ENCODE assay signal across 8 mouse cellular contexts in the genomic region with DNA sequence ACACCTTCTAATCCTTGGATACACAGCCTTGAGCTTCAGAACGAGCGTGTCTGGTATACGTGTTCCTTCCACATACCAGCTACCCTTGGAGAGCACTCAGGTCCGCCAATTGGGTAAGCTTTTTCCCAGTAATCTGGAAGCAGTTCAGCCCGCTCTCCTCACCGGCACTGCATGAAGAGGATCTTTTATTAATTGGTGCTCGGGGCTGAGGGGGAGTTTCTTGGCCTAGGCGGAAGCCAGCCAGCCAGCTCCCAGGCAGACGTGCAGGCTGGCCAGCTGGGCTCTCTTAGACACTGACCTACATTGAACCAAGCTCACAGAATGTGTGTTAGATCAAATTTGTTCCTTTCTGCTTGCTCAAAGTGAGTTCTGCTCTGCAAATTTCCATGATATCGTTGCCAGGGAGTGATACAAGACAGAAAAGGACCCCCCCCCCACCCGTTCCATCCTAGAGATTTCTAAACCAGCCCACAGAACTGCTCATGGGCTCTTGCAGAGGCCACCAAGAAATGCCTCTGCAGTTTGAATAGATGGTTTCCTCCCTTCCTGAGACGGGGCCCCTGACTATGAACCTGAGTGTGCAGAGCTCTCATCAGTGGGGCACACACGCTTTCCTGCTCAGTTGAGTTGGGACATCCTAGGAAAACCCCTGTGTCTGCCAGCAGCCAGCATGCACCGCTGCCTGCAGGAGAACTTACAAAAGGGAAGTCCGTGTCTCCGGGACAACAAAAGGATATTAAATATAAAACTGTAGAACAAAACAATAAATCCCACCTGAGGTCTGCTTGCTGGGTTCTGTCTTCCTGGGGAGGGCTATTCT.
A peak's percentile ranks its signal among the peaks of the same experiment; 100 is the strongest.
DNase-seq lines count a peak whose midpoint lies in the region; ATAC-seq and TF ChIP-seq lines count a peak whose summit lies in the region.

No protein-coding gene starts in this region.

- H3K4me1 ChIP-seq in intestine, postnatal 0 days (replicated peaks; ENCODE audit: control insufficient read depth, insufficient read depth, low read length) = peaks cover 5% of the 10 kb centered on the region; the same call in 1 of the 2 replicates
- peaks cover 29% of the 10 kb centered on the region for H3K4me1 ChIP-seq in midbrain, embryonic 10.5 days
- 0 out of 2 replicates have a peak, but pooled peaks cover 10% of the 10 kb centered on the region for H3K4me1 ChIP-seq in stomach, embryonic 15.5 days

- no peak for TF ChIP-seq CTCF in intestine, postnatal 0 days (IDR thresholded peaks at IDR 0.05; ENCODE audit: low read depth)

- no peak overlapping the region for H3K4me3 ChIP-seq in intestine, postnatal 0 days (ENCODE audit: low read depth, low read length)
- H3K4me3 ChIP-seq in midbrain, embryonic 10.5 days = no peak overlapping the region
- H3K4me3 ChIP-seq in stomach, embryonic 15.5 days (replicated peaks) = no peak overlapping the region

- no peaks in the 10 kb centered on the region for H3K27me3 ChIP-seq in intestine, postnatal 0 days (replicated peaks; ENCODE audit: control insufficient read depth, insufficient read depth, low read length)
- H3K27me3 ChIP-seq in midbrain, embryonic 10.5 days (ENCODE audit: low read depth, poor library complexity, severe bottlenecking) = peaks cover 42% of the 10 kb centered on the region
- H3K27me3 ChIP-seq in stomach, embryonic 15.5 days (replicated peaks) = no peaks in the 10 kb centered on the region

- DNase-seq in adrenal gland, postnatal 25 days = peak; percentile 19
- peak; percentile 48 for DNase-seq in embryo, embryonic 10.5 days (ENCODE audit: low spot score)
- peak; percentile 71 for DNase-seq in gastrocnemius, postnatal 25 days
- peak; percentile 58 to 81 for DNase-seq in left cerebral cortex, postnatal 10 days (ENCODE audit: extremely low spot score in 1 of 2, low spot score in 2 of 2)
- DNase-seq in midbrain, embryonic 10.5 days (ENCODE audit: low spot score) = no peak

- H3K9me3 ChIP-seq in intestine, postnatal 0 days (ENCODE audit: control insufficient read depth) = no peaks in the 10 kb centered on the region
- no peaks in the 10 kb centered on the region for H3K9me3 ChIP-seq in midbrain, embryonic 10.5 days (replicated peaks)
- H3K9me3 ChIP-seq in stomach, embryonic 15.5 days = no peaks in the 10 kb centered on the region

- WGBS in intestine, postnatal 0 days = 49% methylated on average over 16 of the region's 16 CpGs
- 61% methylated on average over 16 of the region's 16 CpGs for WGBS in midbrain, embryonic 10.5 days
- 37% methylated on average over 16 of the region's 16 CpGs for WGBS in stomach, embryonic 15.5 days

- H3K36me3 ChIP-seq in intestine, postnatal 0 days (ENCODE audit: control insufficient read depth, insufficient read depth) = no peaks in the 10 kb centered on the region
- no peaks in the 10 kb centered on the region for H3K36me3 ChIP-seq in midbrain, embryonic 10.5 days
- H3K36me3 ChIP-seq in stomach, embryonic 15.5 days = no peaks in the 10 kb centered on the region

- intact Hi-C loops in left cerebral cortex, postnatal 10 days (cut with DNase I) = no loop called here

- peak overlapping the region; percentile 10; the same call in 1 of the 2 replicates for H3K27ac ChIP-seq in intestine, postnatal 0 days (ENCODE audit: low read depth, low read length)
- peak overlapping the region; percentile 69 for H3K27ac ChIP-seq in midbrain, embryonic 10.5 days (replicated peaks)
- H3K27ac ChIP-seq in stomach, embryonic 15.5 days = peak overlapping the region; percentile 63

- H3K9ac ChIP-seq in intestine, postnatal 0 days (ENCODE audit: low read depth, low read length) = no peak overlapping the region
- no peak overlapping the region for H3K9ac ChIP-seq in stomach, embryonic 15.5 days

- no peak for ATAC-seq in intestine, postnatal 0 days
- peak; percentile 62; the same call in 1 of the 2 replicates for ATAC-seq in stomach, embryonic 15.5 days (ENCODE audit: insufficient read depth, low FRiP score, low read depth)
- ATAC-seq in inflammation-experienced regulatory T-cells, adult 6 months = no peak

- H3K4me2 ChIP-seq in intestine, postnatal 0 days (replicated peaks; ENCODE audit: low read depth) = no peak overlapping the region
- H3K4me2 ChIP-seq in stomach, embryonic 15.5 days = no peak overlapping the region

Comparison
In these comparisons a context has a peak if more than half of its experiments do, and no peak if none do; other contexts are left out.
1. H3K27ac ChIP-seq: peak in every context shown above with its lines; median percentile 69 in midbrain, embryonic 10.5 days; 63 in stomach, embryonic 15.5 days; 10 in intestine, postnatal 0 days.